Mouse (Mus musculus) embryo, embryonic 11 days (tissue): ENCODE results near the gene Slc2a1.

ENCODE experiments used
- DNase-seq: peaks from one replicate; pipeline ENCODE4 v3.0.0-alpha.2; 2015

Slc2a1 gene

GRCm38 (mm10) chr4:119108495-119109408, at the start of gene Slc2a1:
Gene Slc2a1 (plus strand): TSS chr4:119108711.
- DNase-seq, result peak; percentile 98

DNA sequence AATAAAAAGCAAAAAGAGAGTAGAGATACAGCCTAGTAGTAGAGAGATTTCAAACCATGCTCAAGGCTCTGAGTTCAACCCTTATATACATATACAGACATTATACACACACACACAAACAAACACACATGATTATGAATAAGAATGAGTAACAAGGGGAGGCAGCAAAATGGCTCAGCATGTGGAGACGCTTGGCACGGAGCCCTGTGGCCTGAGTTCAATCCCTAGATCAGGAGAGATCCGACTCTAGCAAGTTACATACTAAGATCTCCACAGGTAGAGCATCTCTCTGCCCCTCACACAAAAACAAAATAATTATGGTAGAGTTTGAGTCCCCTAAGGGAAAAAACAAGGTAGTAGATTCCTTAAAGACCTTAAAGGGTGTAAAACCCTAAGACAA, 41.7 kb upstream of the Slc2a1 start:
- no peak for DNase-seq

DNA sequence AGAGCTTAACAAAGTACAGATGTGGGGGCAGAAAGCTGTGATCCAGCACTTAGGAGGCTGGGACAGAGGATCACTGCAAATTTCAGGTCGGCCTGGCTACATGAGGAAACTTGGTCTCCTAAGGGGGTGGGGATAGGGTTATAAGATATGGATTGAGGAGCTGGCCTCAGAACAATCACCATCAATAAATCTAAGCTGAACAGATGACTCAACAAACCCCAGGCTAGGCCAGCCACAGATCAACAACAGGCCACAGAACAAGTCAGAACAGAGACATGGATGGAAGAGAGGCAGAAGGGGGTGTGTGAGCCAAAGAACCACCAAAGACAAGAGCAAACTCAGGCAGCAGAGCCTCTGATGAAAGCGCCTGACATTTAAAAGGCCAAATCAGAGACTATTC, 41.3 kb upstream of the Slc2a1 start:
- DNase-seq, result no peak

- DNase-seq, result peak; percentile 57
Observed at GRCm38 (mm10) chr4:119068918-119069317, 39.6 kb upstream of the Slc2a1 start.

- no peak for DNase-seq
Observed at GRCm38 (mm10) chr4:119070181-119070580, 38.3 kb upstream of the Slc2a1 start.

- peak; percentile 61 for DNase-seq
Observed at GRCm38 (mm10) chr4:119070959-119071647, 37.4 kb upstream of the Slc2a1 start.

- DNase-seq, result peak; percentile 61
Observed at GRCm38 (mm10) chr4:119071648-119072362, 36.7 kb upstream of the Slc2a1 start.

- peak; percentile 48 for DNase-seq
Observed at GRCm38 (mm10) chr4:119072363-119072940, 36.1 kb upstream of the Slc2a1 start.

DNA sequence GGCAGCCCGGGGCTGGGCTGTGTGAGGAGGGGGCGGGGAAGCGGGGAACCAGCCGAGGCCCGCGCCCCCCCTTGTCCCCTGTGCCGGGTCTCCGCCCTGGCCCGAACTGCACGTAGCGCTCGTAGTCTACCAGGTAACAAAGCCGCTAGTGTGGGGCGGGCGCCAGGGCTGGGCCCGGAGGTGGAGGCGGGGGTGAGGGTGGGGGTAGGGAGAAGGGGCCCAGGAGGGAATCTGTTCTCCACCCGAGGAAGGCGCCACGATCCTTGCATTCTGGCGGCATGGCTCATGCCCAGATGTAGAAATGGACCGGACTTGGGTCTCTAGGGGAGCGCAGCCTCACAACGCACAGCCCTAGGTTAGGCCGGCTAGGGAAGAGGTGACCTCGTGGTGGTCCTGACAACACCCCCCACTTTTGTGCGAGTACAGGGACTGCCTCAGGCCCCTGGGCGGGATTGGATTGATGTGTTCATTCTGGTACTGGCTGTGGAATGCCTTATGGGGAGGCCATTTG, 35.5 kb upstream of the Slc2a1 start:
- peak; percentile 83 for DNase-seq

GRCm38 (mm10) chr4:119073626-119074025, 34.9 kb upstream of the Slc2a1 start:
- DNase-seq, result peak; percentile 69

DNA sequence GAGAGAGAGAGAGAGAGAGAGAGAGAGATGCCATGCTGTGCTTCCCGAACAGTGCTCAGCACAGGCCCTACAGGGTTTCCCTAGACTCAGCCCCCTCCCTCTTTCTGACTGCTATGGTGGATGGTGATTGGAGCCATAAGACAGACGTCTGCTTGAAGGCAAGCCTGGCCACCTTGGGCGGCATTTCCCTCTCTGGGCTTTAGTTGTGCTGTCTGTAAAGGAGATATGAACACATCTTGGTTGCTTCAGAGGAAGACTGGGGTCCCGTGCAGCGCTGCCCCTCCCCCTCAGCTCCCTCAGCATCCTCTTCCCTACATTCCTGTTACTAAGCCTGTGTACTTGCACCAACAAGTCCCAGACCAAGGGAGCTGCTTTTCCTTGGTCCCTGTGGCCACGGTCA, 33.9 kb upstream of the Slc2a1 start:
- DNase-seq, result no peak

DNA sequence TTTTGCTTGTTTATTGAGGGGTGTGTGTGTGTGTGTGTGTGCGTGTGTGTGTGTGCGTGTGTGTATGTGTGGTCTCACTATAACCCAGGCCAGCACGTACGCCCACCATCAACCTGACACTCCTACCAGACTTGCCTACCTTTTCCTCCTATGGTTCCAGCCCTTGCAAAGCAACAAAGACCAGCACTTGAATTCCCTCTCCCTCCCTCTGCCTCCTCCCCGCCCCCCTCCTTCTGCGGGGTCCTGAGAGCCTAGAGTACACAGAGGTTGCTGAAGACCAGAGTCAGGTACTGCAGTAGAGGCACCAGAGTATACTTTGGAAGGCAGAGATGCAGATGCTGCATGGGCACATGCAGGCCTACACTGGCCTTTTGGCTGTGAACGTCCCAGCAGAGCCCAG, 33.2 kb upstream of the Slc2a1 start:
- DNase-seq, result no peak

DNA sequence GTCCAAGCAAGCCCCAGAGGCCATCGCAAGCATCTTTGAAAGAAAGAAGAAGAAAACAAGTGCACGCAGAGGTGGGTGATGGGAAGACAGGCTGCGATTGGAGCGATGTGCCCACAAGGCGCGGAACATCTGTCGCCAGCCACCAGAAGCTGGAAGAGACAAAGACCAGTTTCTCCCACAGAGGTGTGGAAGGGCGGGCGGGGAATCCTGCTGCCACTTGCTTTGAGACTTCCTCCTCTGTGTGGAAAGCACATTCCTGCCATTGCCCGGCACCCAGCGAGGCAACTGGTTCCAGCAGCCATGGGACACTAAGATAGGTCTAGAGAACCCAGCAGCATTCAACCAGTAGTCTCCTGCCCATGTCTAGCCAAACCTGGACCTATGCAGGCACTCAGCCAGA, 32.2 kb upstream of the Slc2a1 start:
- DNase-seq, result no peak

DNA sequence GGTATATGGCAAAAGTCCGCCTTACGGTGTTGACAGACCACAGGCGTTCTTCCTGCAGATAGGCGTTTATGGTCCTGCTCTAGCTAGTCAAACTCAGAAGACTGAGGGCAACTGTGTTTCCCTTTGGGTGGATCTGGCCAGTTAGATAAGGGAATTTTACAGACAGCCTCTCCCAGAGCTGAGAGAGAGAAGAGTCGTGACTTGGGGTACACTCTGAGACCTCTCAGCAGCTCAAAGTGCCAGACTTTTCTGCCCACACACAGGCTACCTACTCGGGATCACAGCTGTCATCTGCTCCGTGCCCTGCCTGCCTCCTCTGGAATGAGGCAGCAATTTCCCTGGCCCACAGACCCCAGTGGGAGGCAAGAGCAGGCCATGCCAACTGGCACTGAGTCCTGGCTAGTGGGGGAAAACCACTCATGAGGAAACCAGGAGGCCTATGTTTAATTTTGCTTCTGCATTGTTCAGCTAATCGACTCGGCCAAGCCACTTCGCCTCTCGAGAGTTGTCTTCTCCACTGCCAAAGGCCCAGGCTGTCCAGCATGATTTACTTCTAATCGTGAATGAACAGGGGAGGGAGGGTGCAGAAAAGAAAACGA, 31.3 kb upstream of the Slc2a1 start:
- no peak for DNase-seq

DNA sequence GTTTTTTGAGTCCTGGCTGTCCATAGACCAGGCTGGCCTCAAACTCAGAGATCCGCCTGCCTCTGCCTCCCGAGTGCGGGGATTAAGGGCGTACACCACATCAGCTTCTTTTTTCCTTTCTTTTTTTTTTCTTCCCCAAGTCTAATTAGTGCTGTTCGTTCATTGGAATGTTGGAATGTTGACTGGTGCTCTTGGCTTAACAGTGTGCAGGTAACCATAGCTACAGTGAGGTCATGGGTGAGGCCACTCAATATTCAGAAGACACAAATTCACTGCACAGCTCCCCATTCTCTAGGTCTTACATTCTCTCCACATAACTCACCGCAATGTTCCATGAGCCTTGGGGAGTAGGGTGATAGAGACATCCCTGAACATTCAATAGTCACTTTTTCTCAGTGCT, 28.6 kb upstream of the Slc2a1 start:
- no peak for DNase-seq

DNA sequence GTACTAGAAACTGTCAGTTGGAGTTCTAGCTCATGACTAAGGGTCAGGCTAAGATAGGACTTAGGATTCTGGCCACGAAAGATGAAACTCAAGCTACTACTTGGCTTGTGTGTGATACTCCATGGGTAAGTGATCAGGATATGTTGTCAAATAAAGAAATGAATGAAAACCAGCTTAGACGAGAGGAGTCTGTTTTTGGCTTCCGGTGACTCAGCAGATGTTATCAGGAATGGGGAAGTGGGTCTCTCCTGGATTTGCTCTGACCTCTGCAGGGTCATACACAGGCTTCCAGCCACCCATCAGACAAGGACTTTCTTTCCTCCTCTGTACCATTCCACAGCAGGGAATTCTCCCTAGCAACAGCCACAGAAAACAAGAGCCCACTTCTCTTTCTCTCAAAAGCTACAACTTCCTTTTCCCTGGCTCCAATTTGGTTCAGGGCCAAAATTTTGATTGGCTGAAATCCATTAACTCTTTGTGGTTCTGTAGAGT, 25.7 kb upstream of the Slc2a1 start:
- DNase-seq, result no peak

- no peak for DNase-seq
Observed at GRCm38 (mm10) chr4:119088424-119088823, 20.1 kb upstream of the Slc2a1 start.

DNA sequence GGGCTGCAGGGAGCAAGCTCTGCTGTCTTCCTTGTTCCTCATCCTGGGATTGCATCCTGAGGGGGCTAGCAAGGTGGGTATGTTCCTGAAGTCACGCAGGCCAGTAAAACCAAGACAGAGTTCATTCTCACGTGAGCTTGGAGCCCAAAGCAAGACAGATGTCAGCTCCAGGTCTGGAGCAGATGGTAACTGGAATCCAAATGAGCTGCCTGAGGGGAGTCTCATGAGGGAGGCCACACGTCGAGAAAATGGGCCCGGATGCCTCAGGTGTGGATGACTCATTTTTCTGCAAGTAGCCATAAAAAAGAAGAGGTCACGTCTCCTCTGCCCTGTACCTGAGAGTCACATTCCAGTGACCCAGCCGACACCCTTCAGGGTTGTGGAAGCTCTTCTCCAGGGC, 14.6 kb upstream of the Slc2a1 start:
- DNase-seq, result no peak

- no peak for DNase-seq
Observed at GRCm38 (mm10) chr4:119094987-119095386, 13.5 kb upstream of the Slc2a1 start.

DNA sequence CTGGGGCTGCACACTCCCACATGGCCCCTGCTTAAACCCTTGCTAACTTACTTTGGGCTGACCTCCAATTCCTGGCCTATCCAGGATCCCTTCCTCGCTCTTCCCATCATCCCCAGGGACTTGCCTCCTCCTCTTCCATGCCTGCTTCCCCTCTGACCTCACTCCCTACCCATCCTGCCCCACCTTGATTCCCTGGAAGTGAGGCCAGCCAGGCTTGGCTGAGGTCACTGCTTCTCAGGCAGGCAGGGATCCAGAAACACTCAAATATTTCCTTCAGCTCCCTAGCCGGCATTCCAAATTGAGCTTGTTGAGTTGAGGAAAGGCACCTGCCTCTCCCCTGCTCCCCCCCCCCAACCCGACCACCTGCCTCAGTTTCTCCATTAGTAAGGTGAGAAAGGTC, 12.1 kb upstream of the Slc2a1 start:
- no peak for DNase-seq

DNA sequence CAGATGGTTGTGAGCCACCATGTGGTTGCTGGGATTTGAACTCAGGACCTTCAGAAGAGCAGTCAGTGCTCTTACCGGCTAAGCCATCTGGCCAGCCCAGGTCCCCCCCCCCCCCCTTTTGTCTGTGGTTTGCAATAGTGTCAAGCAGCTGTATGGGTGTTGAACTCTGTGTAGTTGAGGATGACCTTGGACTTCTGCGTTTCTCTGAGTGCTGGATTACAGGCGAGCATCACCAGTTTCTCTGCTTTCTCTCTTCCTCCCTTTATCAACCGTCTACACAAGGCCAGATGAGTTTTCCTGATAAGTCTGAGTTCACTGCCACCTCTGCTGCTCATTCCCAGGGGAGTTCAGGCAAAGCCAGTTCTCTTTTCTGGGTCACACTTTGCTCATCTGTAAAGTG, 11.1 kb upstream of the Slc2a1 start:
- DNase-seq, result no peak
